Mouse (Mus musculus): Measurements from ENCODE around the gene Gpatch8. TPM values are rescaled to one million over a fixed set of nuclear protein-coding genes. Genes with fewer than 3 reads are reported as not detected.

Gpatch8 gene
- polyA plus RNA-seq, 1 experiment from 2014 or later: 46.1 TPM

Other genes with a start within 250 kb of the Gpatch8 start
- gene Ubtf, start 236.7 kb downstream of the Gpatch8 start, polyA plus RNA-seq (2014; fragmentation: Nextera tagmentation; extraction: Ambion mirVana): 86.0 and 93.2 TPM in 2 replicates
- 26.6 and 28.4 TPM in 2 replicates for gene Slc4a1, start 190.2 kb downstream of the Gpatch8 start, polyA plus RNA-seq (2014; fragmentation: Nextera tagmentation; extraction: Ambion mirVana)
- gene Rundc3a, start 163.0 kb downstream of the Gpatch8 start, polyA plus RNA-seq (2014; fragmentation: Nextera tagmentation; extraction: Ambion mirVana): 46.7 and 51.5 TPM in 2 replicates
- gene Slc25a39, start 148.4 kb downstream of the Gpatch8 start, polyA plus RNA-seq (2014; fragmentation: Nextera tagmentation; extraction: Ambion mirVana): 174 and 184 TPM in 2 replicates
- gene Grn, start 126.1 kb downstream of the Gpatch8 start, polyA plus RNA-seq (2014; fragmentation: Nextera tagmentation; extraction: Ambion mirVana): 54.2 and 54.8 TPM in 2 replicates
- gene Fam171a2, start 108.7 kb downstream of the Gpatch8 start, polyA plus RNA-seq (2014; fragmentation: Nextera tagmentation; extraction: Ambion mirVana): 11.6 and 12.0 TPM in 2 replicates
- 5.3 and 6.1 TPM in 2 replicates for gene Itga2b, start 86.3 kb downstream of the Gpatch8 start, polyA plus RNA-seq (2014; fragmentation: Nextera tagmentation; extraction: Ambion mirVana)
- 7.1 and 9.9 TPM in 2 replicates for gene Gm11627, start 23.1 kb upstream of the Gpatch8 start, polyA plus RNA-seq (2014; fragmentation: Nextera tagmentation; extraction: Ambion mirVana)
- 37.3 and 40.4 TPM in 2 replicates for gene Fzd2, start 48.0 kb upstream of the Gpatch8 start, polyA plus RNA-seq (2014; fragmentation: Nextera tagmentation; extraction: Ambion mirVana)
- gene Meioc, start 107.3 kb upstream of the Gpatch8 start, polyA plus RNA-seq (2014; fragmentation: Nextera tagmentation; extraction: Ambion mirVana): 0.84 and 0.89 TPM in 2 replicates
- 53.8 and 55.9 TPM in 2 replicates for gene Ccdc43, start 141.4 kb upstream of the Gpatch8 start, polyA plus RNA-seq (2014; fragmentation: Nextera tagmentation; extraction: Ambion mirVana)
- 21.7 and 23.2 TPM in 2 replicates for gene Adam11, start 205.0 kb upstream of the Gpatch8 start, polyA plus RNA-seq (2014; fragmentation: Nextera tagmentation; extraction: Ambion mirVana)

All from neural tube, embryonic 11.5 days (tissue).